Mouse (Mus musculus): ENCODE measurements around the gene Tbrg1. TPM values are rescaled to one million over a fixed set of nuclear protein-coding genes. Genes with fewer than 3 reads are reported as not detected.

The Tbrg1 gene
- polyA plus RNA-seq, 1 experiment from 2014 or later: 182 TPM

- H3K9me3 ChIP-seq: no peaks in the 10 kb centered on the region
- WGBS: 21% methylated on average over 6 of the region's 6 CpGs
- H3K36me3 ChIP-seq: no peaks in the 10 kb centered on the region
- H3K9ac ChIP-seq: peak overlapping the region; percentile 80
- peak overlapping the region; percentile 71 for H3K4me3 ChIP-seq
- peak overlapping the region; percentile 71 for H3K4me2 ChIP-seq
- peaks cover 7% of the 10 kb centered on the region; the same call in 1 of the 2 replicates for H3K4me1 ChIP-seq
- peaks cover 4% of the 10 kb centered on the region; the same call in 1 of the 2 replicates for H3K27me3 ChIP-seq
- peak; percentile 22 for ATAC-seq (ENCODE audit: insufficient number of reproducible peaks, insufficient read depth, low FRiP score, low TSS enrichment, low read depth)
- peak overlapping the region; percentile 44; the same call in 1 of the 2 replicates for H3K27ac ChIP-seq
Measured at GRCm38 (mm10) chr9:37613911-37614280, 43.2 kb downstream of the Tbrg1 start.

- H3K9me3 ChIP-seq: no peaks in the 10 kb centered on the region
- peak within 1 kb of the TSS; percentile 71 for H3K4me2 ChIP-seq
- peak within 1 kb of the TSS; percentile 71 for H3K4me3 ChIP-seq
- H3K4me1 ChIP-seq: peaks cover 7% of the 10 kb centered on the region; the same call in 1 of the 2 replicates
- peak; percentile 96 for ATAC-seq (ENCODE audit: insufficient number of reproducible peaks, insufficient read depth, low FRiP score, low TSS enrichment, low read depth)
- H3K36me3 ChIP-seq: no peaks in the 10 kb centered on the region
- H3K27me3 ChIP-seq: peaks cover 4% of the 10 kb centered on the region; the same call in 1 of the 2 replicates
- peak within 1 kb of the TSS; percentile 80 for H3K9ac ChIP-seq
- under 1% methylated on average over 45 of the region's 45 CpGs for WGBS
- peak within 1 kb of the TSS; percentile 55; the same call in 1 of the 2 replicates for H3K27ac ChIP-seq
Measured at GRCm38 (mm10) chr9:37613182-37613910, 43.8 kb downstream of the Tbrg1 start, which contains the start of gene Spa17. Gene Spa17, minus strand, starts transcription at chr9:37613722.

- H3K27me3 ChIP-seq: no peaks in the 10 kb centered on the region
- no peaks in the 10 kb centered on the region for H3K36me3 ChIP-seq
- no peak overlapping the region for H3K27ac ChIP-seq
- no peak overlapping the region for H3K4me3 ChIP-seq
- H3K9me3 ChIP-seq: no peaks in the 10 kb centered on the region
- no peak for ATAC-seq (ENCODE audit: insufficient number of reproducible peaks, insufficient read depth, low FRiP score, low TSS enrichment, low read depth)
- no peak overlapping the region for H3K9ac ChIP-seq
- no peak overlapping the region for H3K4me2 ChIP-seq
- H3K4me1 ChIP-seq: peaks cover 7% of the 10 kb centered on the region; the same call in 1 of the 2 replicates
- 67% methylated on average over 4 of the region's 4 CpGs for WGBS
Measured at GRCm38 (mm10) chr9:37609558-37609957, 47.6 kb downstream of the Tbrg1 start.

GRCm38 (mm10) chr9:37605089-37605488 is 52.0 kb downstream of the Tbrg1 start:
- Histone ChIP-seq H3K27ac (no peak overlapping the region), H3K9me3 (no peaks in the 10 kb centered on the region), H3K36me3 (no peaks in the 10 kb centered on the region), H3K4me3 (no peak overlapping the region), H3K9ac (no peak overlapping the region), H3K4me1 (no peaks in the 10 kb centered on the region), H3K4me2 (no peak overlapping the region), H3K27me3 (no peaks in the 10 kb centered on the region)
- no peak for ATAC-seq (ENCODE audit: insufficient number of reproducible peaks, insufficient read depth, low FRiP score, low TSS enrichment, low read depth)
- 92% methylated on average over 3 of the region's 3 CpGs for WGBS

GRCm38 (mm10) chr9:37600538-37601205 is 56.4 kb downstream of the Tbrg1 start:
- Histone ChIP-seq H3K4me2 (no peak overlapping the region), H3K36me3 (no peaks in the 10 kb centered on the region), H3K4me3 (no peak overlapping the region), H3K4me1 (no peaks in the 10 kb centered on the region), H3K27ac (no peak overlapping the region), H3K9me3 (no peaks in the 10 kb centered on the region), H3K9ac (no peak overlapping the region), H3K27me3 (no peaks in the 10 kb centered on the region)
- ATAC-seq (ENCODE audit: insufficient number of reproducible peaks, insufficient read depth, low FRiP score, low TSS enrichment, low read depth): no peak
- 89% methylated on average over 2 of the region's 2 CpGs for WGBS

Other genes with a start within 250 kb of the Tbrg1 start
- 0.44 and 0.62 TPM in 2 replicates for gene Robo3, start 224.1 kb downstream of the Tbrg1 start, polyA plus RNA-seq (2015; fragmentation: Nextera tagmentation; extraction: Ambion mirVana)
- 31.1 and 34.9 TPM in 2 replicates for gene Msantd2, start 168.0 kb downstream of the Tbrg1 start, polyA plus RNA-seq (2015; fragmentation: Nextera tagmentation; extraction: Ambion mirVana)
- gene Esam, start 129.2 kb downstream of the Tbrg1 start, polyA plus RNA-seq (2015; fragmentation: Nextera tagmentation; extraction: Ambion mirVana): 39.5 and 41.7 TPM in 2 replicates
- 1.5 and 1.6 TPM in 2 replicates for gene Vsig2, start 118.1 kb downstream of the Tbrg1 start, polyA plus RNA-seq (2015; fragmentation: Nextera tagmentation; extraction: Ambion mirVana)
- 8.6 and 10.3 TPM in 2 replicates for gene Nrgn, start 104.4 kb downstream of the Tbrg1 start, polyA plus RNA-seq (2015; fragmentation: Nextera tagmentation; extraction: Ambion mirVana)
- 9.5 and 10.0 TPM in 2 replicates for gene Siae, start 101.6 kb downstream of the Tbrg1 start, polyA plus RNA-seq (2015; fragmentation: Nextera tagmentation; extraction: Ambion mirVana)
- 6.5 and 10.2 TPM in 2 replicates for gene Spa17, start 43.6 kb downstream of the Tbrg1 start, polyA plus RNA-seq (2015; fragmentation: Nextera tagmentation; extraction: Ambion mirVana)
- gene Panx3, start 11.9 kb upstream of the Tbrg1 start, polyA plus RNA-seq (2015; fragmentation: Nextera tagmentation; extraction: Ambion mirVana): 16.7 and 22.4 TPM in 2 replicates
- gene Olfr160, start 58.9 kb upstream of the Tbrg1 start, polyA plus RNA-seq (2015; fragmentation: Nextera tagmentation; extraction: Ambion mirVana): not detected in 2 replicates
- 0.10 TPM in 1 of 2 replicates, not detected in the other for gene Olfr874, start 87.8 kb upstream of the Tbrg1 start, polyA plus RNA-seq (2015; fragmentation: Nextera tagmentation; extraction: Ambion mirVana)
- not detected in 2 replicates for gene Olfr875, start 114.5 kb upstream of the Tbrg1 start, polyA plus RNA-seq (2015; fragmentation: Nextera tagmentation; extraction: Ambion mirVana)
- gene Olfr876, start 145.7 kb upstream of the Tbrg1 start, polyA plus RNA-seq (2015; fragmentation: Nextera tagmentation; extraction: Ambion mirVana): not detected in 2 replicates
- not detected in 2 replicates for gene Olfr877, start 197.0 kb upstream of the Tbrg1 start, polyA plus RNA-seq (2015; fragmentation: Nextera tagmentation; extraction: Ambion mirVana)
- 0.04 TPM in 1 of 2 replicates, not detected in the other for gene Olfr145, start 239.4 kb upstream of the Tbrg1 start, polyA plus RNA-seq (2015; fragmentation: Nextera tagmentation; extraction: Ambion mirVana)